Mouse (Mus musculus): ENCODE data around the gene Rela. TPM values are rescaled to one million over a fixed set of nuclear protein-coding genes. Genes with fewer than 3 reads are reported as not detected.

Rela gene
- polyA plus RNA-seq (2015; fragmentation: Nextera tagmentation; extraction: Ambion mirVana), result 37.7 and 38.2 TPM in 2 replicates

DNA sequence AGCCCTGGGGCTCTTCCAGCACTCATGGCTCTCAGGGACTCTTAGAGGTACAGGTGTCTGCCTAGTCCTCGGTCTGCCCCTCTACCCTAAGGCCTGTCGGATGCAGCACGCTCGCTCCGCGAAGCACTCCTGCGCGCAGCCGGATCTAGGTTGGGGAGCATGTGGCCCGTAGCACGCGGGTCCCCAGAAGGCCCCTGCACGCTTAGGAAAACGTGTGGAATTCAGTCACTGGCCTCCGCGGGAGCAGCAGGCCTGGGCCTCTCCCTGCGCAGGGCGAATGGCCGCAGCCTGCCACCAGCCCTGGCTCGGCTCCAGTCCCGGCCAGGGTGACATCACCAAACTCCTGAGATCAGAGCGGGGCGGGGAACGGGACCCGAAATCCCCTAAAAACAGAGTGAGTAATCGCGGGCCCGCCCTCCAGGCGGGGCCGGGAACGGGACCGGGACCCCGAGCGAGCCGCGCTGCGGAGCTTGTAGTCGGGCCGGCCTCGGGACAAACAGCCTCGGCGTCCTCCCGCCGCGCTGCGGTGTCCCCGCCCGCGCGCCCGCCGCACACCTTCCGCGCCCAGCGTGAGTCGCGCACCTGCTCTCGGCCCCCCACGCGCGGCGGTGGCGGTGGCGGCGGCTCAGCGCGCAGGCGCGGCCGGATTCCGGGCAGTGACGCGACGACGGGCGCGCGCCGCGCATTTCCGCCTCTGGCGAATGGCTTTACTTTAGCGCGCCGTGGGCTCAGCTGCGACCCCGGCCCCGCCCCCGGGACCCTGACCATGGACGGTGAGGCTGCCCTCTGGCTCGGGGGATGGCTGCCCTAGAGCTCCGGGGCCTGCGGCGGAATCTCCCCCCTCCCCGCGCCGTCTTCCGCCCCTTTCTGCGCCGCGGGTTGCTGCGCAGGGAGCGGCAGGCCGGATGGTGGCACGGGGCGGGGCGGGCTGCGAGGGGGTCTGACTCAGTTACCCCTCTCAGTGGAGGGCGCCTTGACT lies at the start of gene Rela:
TSS of gene Rela (plus strand) at position 415 of the 979 bp plus-strand sequence.
- Histone ChIP-seq H3K27ac (ENCODE audit: low read length) (peak within 1 kb of the TSS; percentile 96), H3K27me3 (ENCODE audit: control insufficient read depth, insufficient read depth, low read length) (no peaks in the 10 kb centered on the region), H3K36me3 (ENCODE audit: control insufficient read depth, insufficient read depth) (peaks cover 26% of the 10 kb centered on the region), H3K9me3 (replicated peaks; ENCODE audit: control insufficient read depth, low read length) (no peaks in the 10 kb centered on the region), H3K4me2 (ENCODE audit: low read depth, low read length) (peak within 1 kb of the TSS; percentile 95), H3K4me1 (ENCODE audit: control insufficient read depth, insufficient read depth, low read length) (peaks cover 22% of the 10 kb centered on the region), H3K4me3 (ENCODE audit: low read length) (peak within 1 kb of the TSS; percentile 76), H3K9ac (ENCODE audit: low read length) (peak within 1 kb of the TSS; percentile 96)
- peak; percentile 86 for ATAC-seq (replicated peaks; ENCODE audit: extremely low read depth, insufficient read depth, low FRiP score)
- under 1% methylated on average over 109 of the region's 109 CpGs for WGBS

DNA sequence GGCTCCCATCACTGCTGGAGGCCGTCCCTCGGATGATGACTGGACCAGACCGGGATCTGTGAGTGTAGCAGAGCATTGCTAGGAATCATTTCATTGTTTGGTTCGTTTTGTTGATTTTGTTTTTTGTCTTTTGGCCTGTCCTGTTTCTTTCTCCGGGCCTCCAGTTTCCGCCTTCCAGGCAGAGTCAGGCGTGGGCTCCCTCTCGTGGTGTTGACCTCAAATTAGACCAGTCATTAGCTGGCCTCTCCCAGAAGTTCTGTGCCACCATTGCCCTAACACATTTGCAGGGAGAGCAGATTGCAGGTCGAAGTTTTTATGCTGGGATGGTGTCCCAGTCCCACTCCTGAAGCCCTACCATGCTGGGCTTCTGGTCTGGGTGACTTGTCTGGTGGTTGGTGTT lies 48.1 kb upstream of the Rela start:
- H3K4me1 ChIP-seq (ENCODE audit: control insufficient read depth, insufficient read depth, low read length), result no peaks in the 10 kb centered on the region
- no peak overlapping the region for H3K4me2 ChIP-seq (ENCODE audit: low read depth, low read length)
- no peak for ATAC-seq (replicated peaks; ENCODE audit: extremely low read depth, insufficient read depth, low FRiP score)
- no peak overlapping the region for H3K4me3 ChIP-seq (ENCODE audit: low read length)
- no peaks in the 10 kb centered on the region for H3K9me3 ChIP-seq (replicated peaks; ENCODE audit: control insufficient read depth, low read length)
- 71% methylated on average over 9 of the region's 9 CpGs for WGBS
- no peaks in the 10 kb centered on the region for H3K36me3 ChIP-seq (ENCODE audit: control insufficient read depth, insufficient read depth)
- no peak overlapping the region for H3K9ac ChIP-seq (ENCODE audit: low read length)
- no peak overlapping the region for H3K27ac ChIP-seq (ENCODE audit: low read length)
- no peaks in the 10 kb centered on the region for H3K27me3 ChIP-seq (ENCODE audit: control insufficient read depth, insufficient read depth, low read length)

DNA sequence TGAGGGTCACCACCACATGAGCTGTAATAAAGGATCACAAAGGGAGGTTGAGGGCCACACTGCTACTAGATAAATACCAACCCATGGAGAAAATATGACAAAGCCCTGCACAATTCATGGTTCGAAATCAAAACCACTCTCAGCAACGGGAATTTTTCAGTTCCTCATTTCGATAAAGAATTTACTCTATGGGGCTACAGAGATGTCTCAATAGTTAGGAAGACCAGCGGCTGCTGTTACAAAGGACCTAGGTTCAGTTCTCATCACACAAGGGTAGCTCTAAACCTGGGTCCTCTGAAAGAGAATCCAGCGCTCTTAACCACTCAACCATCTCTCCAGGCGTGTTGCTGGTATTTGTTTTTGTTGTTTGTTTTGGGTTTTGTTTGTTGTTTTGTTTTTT lies 45.4 kb upstream of the Rela start:
- WGBS, result 83% methylated on average over 6 of the region's 6 CpGs
- ATAC-seq (replicated peaks; ENCODE audit: extremely low read depth, insufficient read depth, low FRiP score), result no peak
- H3K27me3 ChIP-seq (ENCODE audit: control insufficient read depth, insufficient read depth, low read length), result no peaks in the 10 kb centered on the region
- no peaks in the 10 kb centered on the region for H3K36me3 ChIP-seq (ENCODE audit: control insufficient read depth, insufficient read depth)
- H3K9me3 ChIP-seq (replicated peaks; ENCODE audit: control insufficient read depth, low read length), result no peaks in the 10 kb centered on the region
- H3K4me3 ChIP-seq (ENCODE audit: low read length), result no peak overlapping the region
- no peak overlapping the region for H3K4me2 ChIP-seq (ENCODE audit: low read depth, low read length)
- H3K9ac ChIP-seq (ENCODE audit: low read length), result no peak overlapping the region
- H3K4me1 ChIP-seq (ENCODE audit: control insufficient read depth, insufficient read depth, low read length), result no peaks in the 10 kb centered on the region
- no peak overlapping the region for H3K27ac ChIP-seq (ENCODE audit: low read length)

GRCm38 (mm10) chr19:5599224-5599623 lies 38.1 kb upstream of the Rela start:
- peaks cover 11% of the 10 kb centered on the region for H3K4me1 ChIP-seq (ENCODE audit: control insufficient read depth, insufficient read depth, low read length)
- H3K27ac ChIP-seq (ENCODE audit: low read length), result no peak overlapping the region
- no peak overlapping the region for H3K9ac ChIP-seq (ENCODE audit: low read length)
- no peaks in the 10 kb centered on the region for H3K9me3 ChIP-seq (replicated peaks; ENCODE audit: control insufficient read depth, low read length)
- H3K4me2 ChIP-seq (ENCODE audit: low read depth, low read length), result no peak overlapping the region
- no peak overlapping the region for H3K4me3 ChIP-seq (ENCODE audit: low read length)
- 73% methylated on average over 4 of the region's 4 CpGs for WGBS
- H3K27me3 ChIP-seq (ENCODE audit: control insufficient read depth, insufficient read depth, low read length), result no peaks in the 10 kb centered on the region
- H3K36me3 ChIP-seq (ENCODE audit: control insufficient read depth, insufficient read depth), result peaks cover 11% of the 10 kb centered on the region
- no peak for ATAC-seq (replicated peaks; ENCODE audit: extremely low read depth, insufficient read depth, low FRiP score)

- WGBS, result under 1% methylated on average over 64 of the region's 64 CpGs
- H3K36me3 ChIP-seq (ENCODE audit: control insufficient read depth, insufficient read depth), result peaks cover 38% of the 10 kb centered on the region
- H3K4me3 ChIP-seq (ENCODE audit: low read length), result peak within 1 kb of the TSS; percentile 80
- H3K9me3 ChIP-seq (replicated peaks; ENCODE audit: control insufficient read depth, low read length), result no peaks in the 10 kb centered on the region
- H3K4me1 ChIP-seq (ENCODE audit: control insufficient read depth, insufficient read depth, low read length), result peaks cover 11% of the 10 kb centered on the region
- no peaks in the 10 kb centered on the region for H3K27me3 ChIP-seq (ENCODE audit: control insufficient read depth, insufficient read depth, low read length)
- peak within 1 kb of the TSS; percentile 58 for H3K27ac ChIP-seq (ENCODE audit: low read length)
- peak within 1 kb of the TSS; percentile 92 for H3K9ac ChIP-seq (ENCODE audit: low read length)
- peak within 1 kb of the TSS; percentile 94 for H3K4me2 ChIP-seq (ENCODE audit: low read depth, low read length)
- peak; percentile 86 for ATAC-seq (replicated peaks; ENCODE audit: extremely low read depth, insufficient read depth, low FRiP score)
Observed at GRCm38 (mm10) chr19:5601752-5602541, 35.3 kb upstream of the Rela start, which contains the start of gene Rnaseh2c. Rnaseh2c (plus strand) TSS chr19:5601873.

DNA sequence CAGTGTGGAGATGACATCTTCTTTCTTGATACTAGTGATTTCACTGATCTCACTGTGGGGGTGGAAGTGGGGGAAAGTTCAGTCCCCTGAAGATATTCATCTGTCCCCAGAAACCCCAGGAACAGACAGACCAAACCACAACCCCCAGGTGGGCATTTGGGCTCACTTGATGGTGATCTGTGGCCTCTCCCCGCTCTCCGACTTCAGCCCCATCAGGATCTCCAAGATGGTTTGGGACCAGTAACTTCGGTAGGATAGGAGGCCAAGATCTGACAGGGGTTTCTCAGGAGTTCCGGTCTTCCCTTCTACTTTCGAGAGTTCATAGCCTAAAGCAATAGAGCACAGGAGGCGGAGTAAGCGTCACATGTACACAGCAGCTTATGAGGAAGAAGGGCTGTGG lies 33.6 kb upstream of the Rela start:
- no peak for ATAC-seq (replicated peaks; ENCODE audit: extremely low read depth, insufficient read depth, low FRiP score)
- no peaks in the 10 kb centered on the region for H3K27me3 ChIP-seq (ENCODE audit: control insufficient read depth, insufficient read depth, low read length)
- no peak overlapping the region for H3K4me3 ChIP-seq (ENCODE audit: low read length)
- WGBS, result 84% methylated on average over 7 of the region's 7 CpGs
- H3K9ac ChIP-seq (ENCODE audit: low read length), result no peak overlapping the region
- H3K27ac ChIP-seq (ENCODE audit: low read length), result no peak overlapping the region
- no peak overlapping the region for H3K4me2 ChIP-seq (ENCODE audit: low read depth, low read length)
- peaks cover 12% of the 10 kb centered on the region for H3K4me1 ChIP-seq (ENCODE audit: control insufficient read depth, insufficient read depth, low read length)
- H3K36me3 ChIP-seq (ENCODE audit: control insufficient read depth, insufficient read depth), result peaks cover 55% of the 10 kb centered on the region
- H3K9me3 ChIP-seq (replicated peaks; ENCODE audit: control insufficient read depth, low read length), result no peaks in the 10 kb centered on the region

DNA sequence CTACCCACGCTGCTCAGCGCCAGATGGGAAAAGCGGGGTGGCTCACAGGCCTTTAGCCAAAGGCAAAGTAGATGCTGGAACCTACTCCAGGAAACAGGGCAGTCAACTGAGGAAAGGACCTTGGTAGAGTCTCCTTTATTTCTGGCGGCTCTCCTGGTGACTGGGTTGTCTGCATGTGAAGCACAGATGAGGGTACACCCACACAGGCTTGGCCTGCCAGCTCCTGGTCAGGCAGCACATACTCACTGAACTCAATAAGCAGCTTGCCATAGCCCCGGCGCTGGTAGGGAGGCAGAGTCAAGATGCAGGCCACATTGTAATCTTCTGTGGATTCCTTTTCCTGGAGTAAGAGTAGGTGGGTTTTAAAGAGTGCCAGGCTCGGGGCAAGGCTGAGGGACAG lies 32.2 kb upstream of the Rela start:
- peaks cover 19% of the 10 kb centered on the region for H3K4me1 ChIP-seq (ENCODE audit: control insufficient read depth, insufficient read depth, low read length)
- H3K9ac ChIP-seq (ENCODE audit: low read length), result no peak overlapping the region
- H3K27ac ChIP-seq (ENCODE audit: low read length), result no peak overlapping the region
- ATAC-seq (replicated peaks; ENCODE audit: extremely low read depth, insufficient read depth, low FRiP score), result no peak
- H3K4me2 ChIP-seq (ENCODE audit: low read depth, low read length), result no peak overlapping the region
- peaks cover 55% of the 10 kb centered on the region for H3K36me3 ChIP-seq (ENCODE audit: control insufficient read depth, insufficient read depth)
- H3K4me3 ChIP-seq (ENCODE audit: low read length), result no peak overlapping the region
- no peaks in the 10 kb centered on the region for H3K9me3 ChIP-seq (replicated peaks; ENCODE audit: control insufficient read depth, low read length)
- H3K27me3 ChIP-seq (ENCODE audit: control insufficient read depth, insufficient read depth, low read length), result no peaks in the 10 kb centered on the region
- 92% methylated on average over 7 of the region's 7 CpGs for WGBS

GRCm38 (mm10) chr19:5606196-5606595 lies 31.1 kb upstream of the Rela start:
- no peak overlapping the region for H3K27ac ChIP-seq (ENCODE audit: low read length)
- ATAC-seq (replicated peaks; ENCODE audit: extremely low read depth, insufficient read depth, low FRiP score), result no peak
- H3K9ac ChIP-seq (ENCODE audit: low read length), result no peak overlapping the region
- peaks cover 26% of the 10 kb centered on the region for H3K4me1 ChIP-seq (ENCODE audit: control insufficient read depth, insufficient read depth, low read length)
- H3K9me3 ChIP-seq (replicated peaks; ENCODE audit: control insufficient read depth, low read length), result no peaks in the 10 kb centered on the region
- no peaks in the 10 kb centered on the region for H3K27me3 ChIP-seq (ENCODE audit: control insufficient read depth, insufficient read depth, low read length)
- peaks cover 55% of the 10 kb centered on the region for H3K36me3 ChIP-seq (ENCODE audit: control insufficient read depth, insufficient read depth)
- H3K4me2 ChIP-seq (ENCODE audit: low read depth, low read length), result no peak overlapping the region
- no peak overlapping the region for H3K4me3 ChIP-seq (ENCODE audit: low read length)
- 70% methylated on average over 8 of the region's 8 CpGs for WGBS

All from heart, embryonic 16.5 days (tissue).